Mouse (Mus musculus) retina, postnatal 1 day (tissue): ENCODE data around the gene Wdtc1.

Experiments
- DNase-seq: peaks from one replicate; pipeline ENCODE4 v3.0.0-alpha.2; 2012

The Wdtc1 gene

DNA sequence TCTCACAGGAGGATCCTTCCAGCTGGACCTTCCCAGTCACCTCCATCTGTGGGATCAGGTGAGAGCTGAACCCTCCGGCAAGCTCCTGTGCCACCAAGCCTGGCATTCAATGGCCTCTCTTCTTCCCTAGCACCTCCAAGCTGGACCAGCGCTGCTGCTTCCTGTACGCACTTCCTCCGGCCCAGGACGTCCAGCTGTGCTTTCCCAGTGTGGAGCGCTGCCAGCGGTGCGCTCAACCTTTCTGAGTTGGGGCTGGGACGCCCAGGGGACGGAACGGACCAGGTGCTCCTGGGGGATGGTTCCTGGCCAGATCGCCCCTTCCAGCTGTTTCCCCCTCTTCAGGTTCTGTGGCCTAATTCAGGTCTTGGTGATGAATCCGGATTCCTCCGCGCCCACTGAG, 106.2 kb downstream of the Wdtc1 start:
- no peak for DNase-seq

DNA sequence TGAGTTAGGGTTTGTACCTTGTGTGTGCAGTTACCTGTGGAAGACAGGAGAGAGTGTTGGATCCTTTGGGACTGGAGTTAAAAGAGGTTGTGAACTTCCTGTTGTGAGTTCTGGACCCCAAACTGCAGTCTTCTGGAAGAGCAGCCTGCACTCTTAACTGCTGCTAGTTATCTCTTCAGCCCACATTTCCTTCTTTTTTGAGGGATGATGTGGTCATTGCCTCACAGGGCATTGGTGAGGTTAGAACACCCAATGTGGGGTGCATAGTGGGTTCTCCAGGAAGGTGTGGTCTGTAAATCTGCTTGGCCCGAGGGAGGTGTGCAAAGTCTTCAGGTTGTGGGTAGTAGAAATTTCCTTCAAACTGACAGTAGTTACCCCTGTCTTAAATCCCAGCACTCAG, 109.0 kb downstream of the Wdtc1 start:
- DNase-seq, result no peak

GRCm38 (mm10) chr4:133243538-133243937, 109.7 kb downstream of the Wdtc1 start:
- no peak for DNase-seq

GRCm38 (mm10) chr4:133242710-133243109, 110.6 kb downstream of the Wdtc1 start:
- DNase-seq, result no peak
